Mouse (Mus musculus): Measurements from ENCODE around the gene Rps6kc1.

DNA sequence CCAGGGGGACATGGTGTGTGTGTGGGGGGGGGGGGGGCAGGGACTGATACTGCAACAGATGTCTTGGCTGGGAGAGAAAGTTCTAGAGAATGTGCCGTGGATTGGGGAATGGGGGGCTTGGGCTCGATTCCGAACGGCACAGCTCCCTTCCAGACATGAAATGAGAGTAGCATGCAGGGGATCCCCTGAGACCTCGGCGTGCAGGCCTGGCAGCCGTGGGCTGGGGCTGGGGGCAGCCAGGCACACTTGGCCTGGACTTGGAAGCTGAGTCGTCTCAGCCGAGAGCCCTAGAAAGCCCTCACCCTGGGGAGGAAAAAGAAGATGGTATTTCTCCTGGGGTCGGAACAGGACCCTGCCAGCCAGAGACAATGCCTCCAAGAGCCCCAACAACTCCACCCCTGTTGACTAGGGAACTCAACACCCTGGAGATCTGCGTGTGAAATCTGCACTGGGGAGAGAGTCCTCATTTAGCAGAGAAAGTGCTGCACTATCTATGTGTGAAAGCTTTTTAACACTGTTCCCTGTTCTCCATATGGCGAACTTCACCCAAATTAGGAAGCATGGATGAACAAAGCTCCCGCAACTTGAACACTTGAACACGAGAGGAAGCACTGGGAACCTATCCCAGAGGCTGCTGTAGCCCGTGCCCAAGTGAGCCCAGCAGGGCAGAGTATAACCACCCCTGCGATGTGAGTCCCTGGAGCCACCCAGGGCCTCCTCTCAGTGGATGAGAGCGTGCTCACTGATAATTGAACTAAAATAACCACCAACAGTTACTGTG is 251.7 kb downstream of the Rps6kc1 start:
- TF ChIP-seq EP300 (IDR thresholded peaks at IDR 0.05; ENCODE audit: insufficient read depth, low read depth, low read length) (no peak), CTCF (IDR thresholded peaks at IDR 0.05; ENCODE audit: low read depth, low read length) (no peak)
